Mouse (Mus musculus) testis, adult 2 months (tissue): Measurements from ENCODE around the gene Col15a1. TPM values are rescaled to one million over a fixed set of nuclear protein-coding genes. Genes with fewer than 3 reads are reported as not detected.
A peak's percentile ranks its signal among the peaks of the same experiment; 100 is the strongest.

Experiments
- H3K27ac ChIP-seq: fragments of 200-500 bp; 2 replicates; pipeline ENCODE4 v1.5.1; 2012; ENCODE audit warnings: low read depth, low read length; ENCODE audit not compliant: control insufficient read depth, insufficient read depth
- H3K27me3 ChIP-seq: fragments of 200-500 bp; 2 replicates; pipeline ENCODE4 v1.6.1; 2012; ENCODE audit warnings: mild to moderate bottlenecking, low read length, moderate library complexity; ENCODE audit not compliant: control insufficient read depth, insufficient read depth
- H3K36me3 ChIP-seq: fragments of 200-500 bp; 2 replicates; pipeline ENCODE4 v1.6.1; 2012; ENCODE audit warnings: mild to moderate bottlenecking, low read length; ENCODE audit not compliant: control insufficient read depth, insufficient read depth
- H3K4me1 ChIP-seq: fragments of 200-500 bp; 2 replicates; pipeline ENCODE4 v1.6.1; 2012; ENCODE audit warnings: low read length; ENCODE audit not compliant: control insufficient read depth, insufficient read depth
- H3K4me3 ChIP-seq: fragments of 200-500 bp; 2 replicates; pipeline ENCODE4 v1.5.1; 2012; ENCODE audit warnings: low read depth, mild to moderate bottlenecking, low read length, moderate library complexity, mixed read lengths; ENCODE audit not compliant: control insufficient read depth
- CTCF ChIP-seq: fragments of 200-500 bp; IDR thresholded peaks from 2 replicates; pipeline ENCODE4 v1.5.1; 2012; ENCODE audit warnings: low read depth, mild to moderate bottlenecking, inconsistent platforms, low read length, moderate library complexity; ENCODE audit not compliant: control insufficient read depth, insufficient read depth, insufficient replicate concordance
- POLR2A ChIP-seq: fragments of 200-500 bp; IDR thresholded peaks from 2 replicates; pipeline ENCODE4 v1.6.1; 2012; ENCODE audit warnings: low read depth, mild to moderate bottlenecking, inconsistent platforms, low read length, moderate library complexity; ENCODE audit not compliant: control insufficient read depth
- polyA plus RNA-seq: library from polyadenylated mRNA; depleted of rRNA; stranded (reverse); fragments of >200 nt; gene quantifications from 2 replicates; pipeline ENCODE4 v1.2.3, GENCODE M21; 2012

Gene Col15a1
- polyA plus RNA-seq, 1 experiment, result 30.0 TPM

GRCm38 (mm10) chr4:47284874-47285273 lies 76.9 kb downstream of the Col15a1 start:
- no peaks in the 10 kb centered on the region for H3K4me1 ChIP-seq
- H3K4me3 ChIP-seq, result peak overlapping the region; percentile 57; the same call in 1 of the 2 replicates
- TF ChIP-seq CTCF, result no peak
- TF ChIP-seq POLR2A, result no peak
- no peak overlapping the region for H3K27ac ChIP-seq
- no peaks in the 10 kb centered on the region for H3K27me3 ChIP-seq
- no peaks in the 10 kb centered on the region for H3K36me3 ChIP-seq

- peak overlapping the region; percentile 57 for H3K4me3 ChIP-seq
- H3K36me3 ChIP-seq, result no peaks in the 10 kb centered on the region
- no peaks in the 10 kb centered on the region for H3K27me3 ChIP-seq
- TF ChIP-seq POLR2A, result no peak
- no peaks in the 10 kb centered on the region for H3K4me1 ChIP-seq
- no peak overlapping the region for H3K27ac ChIP-seq
Observed at GRCm38 (mm10) chr4:47286599-47287147, 78.7 kb downstream of the Col15a1 start.

GRCm38 (mm10) chr4:47287468-47287867 lies 79.5 kb downstream of the Col15a1 start:
- no peak for TF ChIP-seq CTCF
- no peak for TF ChIP-seq POLR2A
- H3K27ac ChIP-seq, result no peak overlapping the region
- H3K4me3 ChIP-seq, result no peak overlapping the region
- no peaks in the 10 kb centered on the region for H3K36me3 ChIP-seq
- H3K27me3 ChIP-seq, result no peaks in the 10 kb centered on the region
- no peaks in the 10 kb centered on the region for H3K4me1 ChIP-seq

- Histone ChIP-seq H3K27me3 (no peaks in the 10 kb centered on the region), H3K27ac (no peak overlapping the region), H3K4me1 (no peaks in the 10 kb centered on the region; the same call in 1 of the 2 replicates), H3K4me3 (no peak overlapping the region), H3K36me3 (no peaks in the 10 kb centered on the region)
- TF ChIP-seq POLR2A (no peak), CTCF (no peak)
Observed at GRCm38 (mm10) chr4:47288306-47288705, 80.3 kb downstream of the Col15a1 start.

- TF ChIP-seq POLR2A (no peak), CTCF (no peak)
- H3K4me3 ChIP-seq, result no peak overlapping the region
- no peaks in the 10 kb centered on the region for H3K36me3 ChIP-seq
Observed at GRCm38 (mm10) chr4:47289526-47289925, 81.6 kb downstream of the Col15a1 start.

GRCm38 (mm10) chr4:47290448-47290847 lies 82.5 kb downstream of the Col15a1 start:
- no peaks in the 10 kb centered on the region for H3K27me3 ChIP-seq
- H3K36me3 ChIP-seq, result no peaks in the 10 kb centered on the region
- no peak overlapping the region for H3K4me3 ChIP-seq
- no peak for TF ChIP-seq CTCF
- TF ChIP-seq POLR2A, result no peak
- H3K27ac ChIP-seq, result no peak overlapping the region
- H3K4me1 ChIP-seq, result peaks cover 2% of the 10 kb centered on the region; the same call in 1 of the 2 replicates

More at GRCm38 (mm10) chr4:47289526-47289925, 81.6 kb downstream of the Col15a1 start:
- Histone ChIP-seq H3K4me1 (peaks cover 2% of the 10 kb centered on the region; the same call in 1 of the 2 replicates), H3K27me3 (no peaks in the 10 kb centered on the region), H3K27ac (no peak overlapping the region)

- TF ChIP-seq POLR2A, result no peak
- no peak for TF ChIP-seq CTCF
- H3K36me3 ChIP-seq, result no peaks in the 10 kb centered on the region
- H3K27me3 ChIP-seq, result no peaks in the 10 kb centered on the region
- no peak overlapping the region for H3K4me3 ChIP-seq
- H3K27ac ChIP-seq, result no peak overlapping the region
- H3K4me1 ChIP-seq, result peaks cover 2% of the 10 kb centered on the region; the same call in 1 of the 2 replicates
Observed at GRCm38 (mm10) chr4:47291013-47291412, 83.1 kb downstream of the Col15a1 start.
